Mouse (Mus musculus) CH12.LX (cell line): ENCODE results near the gene Npw.

Source experiments
- CTCF ChIP-seq, 2 experiments: IDR thresholded peaks in 1 of 2; conservative IDR thresholded peaks in 1 of 2; 2 replicates each; pipeline ENCODE4 v1.5.1; 2011 to 2012; ENCODE audit warnings: low read depth in 2 of 2, low read length in 2 of 2, improper control_type of control experiment in 1 of 2, inconsistent platforms in 1 of 2, mild to moderate bottlenecking in 1 of 2, moderate library complexity in 1 of 2
- HCFC1 ChIP-seq: IDR thresholded peaks from 2 replicates; pipeline ENCODE4 v1.6.1; 2012; ENCODE audit warnings: low read depth, mild to moderate bottlenecking, inconsistent platforms, low read length, improper control_type of control experiment
- NRF1 ChIP-seq: IDR thresholded peaks from 2 replicates; pipeline ENCODE4 v1.6.1; 2014; ENCODE audit warnings: low read depth, mild to moderate bottlenecking, inconsistent platforms, low read length, improper control_type of control experiment, moderate library complexity
- POLR2A ChIP-seq: IDR thresholded peaks from 2 replicates; pipeline ENCODE4 v1.6.1; 2011; ENCODE audit warnings: low read depth, mild to moderate bottlenecking, improper control_type of control experiment, low read length
- SIN3A ChIP-seq: IDR thresholded peaks from 2 replicates; pipeline ENCODE4 v1.6.1; 2012; ENCODE audit warnings: low read length, improper control_type of control experiment, inconsistent platforms
- TBP ChIP-seq: conservative IDR thresholded peaks from 2 replicates; pipeline ENCODE4 v1.6.1; 2011; ENCODE audit warnings: low read depth, low read length, improper control_type of control experiment
- USF1 ChIP-seq: IDR thresholded peaks from 2 replicates; pipeline ENCODE4 v1.6.1; 2014; ENCODE audit warnings: low read depth, mild to moderate bottlenecking, inconsistent platforms, low read length, improper control_type of control experiment

DNA sequence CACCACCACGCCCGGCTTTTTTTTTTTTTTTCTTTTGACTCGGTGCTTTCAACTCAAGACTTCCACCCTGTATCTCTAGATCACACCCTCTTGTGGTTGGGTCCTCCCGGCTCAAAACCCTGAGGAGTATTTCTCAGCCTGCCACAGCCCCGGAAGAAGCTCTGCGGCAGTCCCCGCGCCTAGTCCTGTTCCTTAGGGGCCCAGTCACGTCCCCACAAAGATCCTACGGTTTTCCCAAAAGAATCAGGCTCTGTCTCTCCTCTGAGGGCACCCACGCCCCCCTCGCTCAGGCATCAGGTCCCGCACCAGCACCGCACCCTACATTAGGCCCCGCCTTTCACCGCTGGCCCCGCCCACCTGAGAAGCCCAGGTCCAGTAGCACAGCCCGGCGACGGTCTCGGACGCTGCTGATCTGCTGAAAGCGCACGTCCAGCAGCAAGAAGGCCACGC, 28.9 kb upstream of the Npw start:
- TF ChIP-seq CTCF (conservative IDR thresholded peaks at IDR 0.05 in 1 of 2, IDR thresholded peaks at IDR 0.05 in 1 of 2; ENCODE audit: low read depth in 2 of 2, low read length in 2 of 2) (no peak), TBP (no peak), POLR2A (no peak), HCFC1 (no peak), SIN3A (no peak), USF1 (no peak), NRF1 (no peak)
